Mouse (Mus musculus): ENCODE results near the gene Eno4.
"Not testable (repeated sequence)": the region's sequence is repeated elsewhere in the genome, so short reads cannot be mapped to it uniquely, and the experiment has no call there.

The Eno4 gene

GRCm38 (mm10) chr19:58942841-58943828 is at the start of gene Eno4, which contains the start of gene Hspa12a:
Eno4 (plus strand) TSS chr19:58943425.
Hspa12a (minus strand) TSS chr19:58943654.
- DNase-seq = peak; percentile 97

- DNase-seq = no peak
Observed at GRCm38 (mm10) chr19:58896216-58896615, 47.0 kb upstream of the Eno4 start.

- not testable (repeated sequence) for DNase-seq
Observed at GRCm38 (mm10) chr19:58900471-58900870, 42.8 kb upstream of the Eno4 start.

GRCm38 (mm10) chr19:58903079-58903898 is 39.9 kb upstream of the Eno4 start:
- DNase-seq = no peak

- peak; percentile 91 for DNase-seq
Observed at GRCm38 (mm10) chr19:58903899-58904327, 39.3 kb upstream of the Eno4 start.

- no peak for DNase-seq
Observed at GRCm38 (mm10) chr19:58906685-58907084, 36.5 kb upstream of the Eno4 start.

- no peak for DNase-seq
Observed at GRCm38 (mm10) chr19:58908018-58908417, 35.2 kb upstream of the Eno4 start.

GRCm38 (mm10) chr19:58910941-58911368 is 32.3 kb upstream of the Eno4 start:
- DNase-seq = peak; percentile 51

- peak; percentile 87 for DNase-seq
Observed at GRCm38 (mm10) chr19:58911386-58911785, 31.8 kb upstream of the Eno4 start.

GRCm38 (mm10) chr19:58913301-58913700 is 29.9 kb upstream of the Eno4 start:
- DNase-seq = no peak

- DNase-seq = peak; percentile 28
Observed at GRCm38 (mm10) chr19:58918597-58918996, 24.6 kb upstream of the Eno4 start.

- no peak for DNase-seq
Observed at GRCm38 (mm10) chr19:58919148-58919547, 24.1 kb upstream of the Eno4 start.

- no peak for DNase-seq
Observed at GRCm38 (mm10) chr19:58931081-58931800, 12.0 kb upstream of the Eno4 start.

- no peak for DNase-seq
Observed at GRCm38 (mm10) chr19:58933062-58933461, 10.2 kb upstream of the Eno4 start.

- no peak for DNase-seq
Observed at GRCm38 (mm10) chr19:58945959-58946358, 2.7 kb downstream of the Eno4 start.

- no peak for DNase-seq
Observed at GRCm38 (mm10) chr19:58951521-58951920, 8.3 kb downstream of the Eno4 start.

GRCm38 (mm10) chr19:58952236-58952635 is 9.0 kb downstream of the Eno4 start:
- DNase-seq = no peak

- no peak for DNase-seq
Observed at GRCm38 (mm10) chr19:58954779-58955178, 11.6 kb downstream of the Eno4 start.

GRCm38 (mm10) chr19:58963011-58963410 is 19.8 kb downstream of the Eno4 start:
- no peak for DNase-seq

- no peak for DNase-seq
Observed at GRCm38 (mm10) chr19:58968731-58969506, 25.7 kb downstream of the Eno4 start.

- no peak for DNase-seq
Observed at GRCm38 (mm10) chr19:58970826-58971225, 27.6 kb downstream of the Eno4 start.

GRCm38 (mm10) chr19:58974126-58974525 is 30.9 kb downstream of the Eno4 start:
- no peak for DNase-seq

All from lung, postnatal 10 days (tissue).